Mouse (Mus musculus) kidney, adult 2 months (tissue): Measurements from ENCODE around the gene Rhbdf1. TPM values are rescaled to one million over a fixed set of nuclear protein-coding genes. Genes with fewer than 3 reads are reported as not detected.
"Not testable (repeated sequence)": the region's sequence is repeated elsewhere in the genome, so short reads cannot be mapped to it uniquely, and the experiment has no call there.

Experiments used
- DNase-seq: peaks from one replicate; pipeline ENCODE4 v3.0.0; 2021
- H3K27ac ChIP-seq: fragments of 200-500 bp; 2 replicates; pipeline ENCODE4 v1.5.1; 2012; ENCODE audit warnings: low read depth, low read length, control low read depth, inconsistent platforms; ENCODE audit not compliant: insufficient read depth
- H3K27me3 ChIP-seq: fragments of 200-500 bp; replicated peaks from 2 replicates; pipeline ENCODE4 v1.6.1; 2012; ENCODE audit warnings: mild to moderate bottlenecking, moderate library complexity, low read length, inconsistent platforms; ENCODE audit not compliant: control insufficient read depth, insufficient read depth
- H3K36me3 ChIP-seq: fragments of 200-500 bp; 2 replicates; pipeline ENCODE4 v1.6.1; 2012; ENCODE audit warnings: mild to moderate bottlenecking, moderate library complexity, low read length, inconsistent platforms; ENCODE audit not compliant: control insufficient read depth, insufficient read depth
- H3K4me1 ChIP-seq: fragments of 200-500 bp; 2 replicates; pipeline ENCODE4 v1.6.1; 2011; ENCODE audit warnings: low read length; ENCODE audit not compliant: control insufficient read depth, insufficient read depth
- H3K4me3 ChIP-seq: fragments of 200-500 bp; 2 replicates; pipeline ENCODE4 v1.5.1; 2011; ENCODE audit warnings: mild to moderate bottlenecking, low read depth, low read length, control low read depth; ENCODE audit not compliant: insufficient read depth
- CTCF ChIP-seq: fragments of 200-500 bp; conservative IDR thresholded peaks from 2 replicates; pipeline ENCODE4 v1.5.1; 2011; ENCODE audit warnings: low read depth, mild to moderate bottlenecking, control low read depth, low read length, moderate library complexity, mixed read lengths; ENCODE audit not compliant: insufficient read depth, insufficient read length
- POLR2A ChIP-seq: fragments of 200-500 bp; IDR thresholded peaks from one replicate; pipeline ENCODE4 v1.6.1; 2011; ENCODE audit warnings: low read depth, low read length, control low read depth
- WGBS: fragments of 180-500 bp; shearing (Covaris S2); methylation state at CpG from one replicate; pipeline ENCODE4 v1.1.7; 2018; 5-methylcytosine and 5-hydroxymethylcytosine counted together
- polyA plus RNA-seq: library from polyadenylated mRNA; depleted of rRNA; stranded (reverse); fragments of >200 nt; gene quantifications from 2 replicates; pipeline ENCODE4 v1.2.3, GENCODE M21; 2012

Gene Rhbdf1
- polyA plus RNA-seq, 1 experiment = 81.7 TPM

- Histone ChIP-seq H3K4me3 (no peak overlapping the region), H3K27ac (no peak overlapping the region), H3K27me3 (no peaks in the 10 kb centered on the region), H3K4me1 (no peaks in the 10 kb centered on the region), H3K36me3 (no peaks in the 10 kb centered on the region)
- TF ChIP-seq POLR2A (no peak), CTCF (no peak)
- 74% methylated on average over 11 of the region's 11 CpGs for WGBS
- no peak for DNase-seq
These were observed 20.0 kb downstream of the Rhbdf1 start for GRCm38 (mm10) chr11:32201922-32202685.

GRCm38 (mm10) chr11:32200992-32201391 is 21.1 kb downstream of the Rhbdf1 start:
- whole genome bisulfite sequencing = 54% methylated on average over 1 of the region's 1 CpGs
- H3K27ac ChIP-seq, DNase-seq, H3K27me3 ChIP-seq, H3K4me3 ChIP-seq, H3K36me3 ChIP-seq, H3K4me1 ChIP-seq: not testable (repeated sequence)

GRCm38 (mm10) chr11:32200075-32200601 is 22.0 kb downstream of the Rhbdf1 start, which contains the start of gene Il9r:
Gene Il9r, minus strand, starts transcription at chr11:32200279.
- WGBS = 59% methylated on average over 10 of the region's 10 CpGs
- no peaks in the 10 kb centered on the region for H3K4me1 ChIP-seq
- no peak within 1 kb of the TSS for H3K4me3 ChIP-seq
- H3K27ac ChIP-seq = no peak within 1 kb of the TSS
- no peak for DNase-seq
- H3K36me3 ChIP-seq = no peaks in the 10 kb centered on the region
- TF ChIP-seq CTCF = no peak
- H3K27me3 ChIP-seq = no peaks in the 10 kb centered on the region

GRCm38 (mm10) chr11:32199230-32199629 is 22.9 kb downstream of the Rhbdf1 start:
- no peaks in the 10 kb centered on the region for H3K36me3 ChIP-seq
- no peaks in the 10 kb centered on the region for H3K4me1 ChIP-seq
- 60% methylated on average over 6 of the region's 6 CpGs for WGBS
- TF ChIP-seq POLR2A (no peak), CTCF (no peak)
- no peaks in the 10 kb centered on the region for H3K27me3 ChIP-seq
- DNase-seq = no peak
- no peak overlapping the region for H3K27ac ChIP-seq
- no peak overlapping the region for H3K4me3 ChIP-seq

- H3K4me3 ChIP-seq = no peak overlapping the region
- H3K27ac ChIP-seq = no peak overlapping the region
- DNase-seq = no peak
- no peaks in the 10 kb centered on the region for H3K4me1 ChIP-seq
- no peaks in the 10 kb centered on the region for H3K36me3 ChIP-seq
- TF ChIP-seq POLR2A (no peak), CTCF (no peak)
- no peaks in the 10 kb centered on the region for H3K27me3 ChIP-seq
- WGBS = 78% methylated on average over 14 of the region's 14 CpGs
These were observed 23.7 kb downstream of the Rhbdf1 start for GRCm38 (mm10) chr11:32198256-32198955.

GRCm38 (mm10) chr11:32197766-32198165 is 24.3 kb downstream of the Rhbdf1 start:
- TF ChIP-seq POLR2A (no peak), CTCF (no peak)
- no peak overlapping the region for H3K27ac ChIP-seq
- H3K36me3 ChIP-seq = no peaks in the 10 kb centered on the region
- H3K4me1 ChIP-seq = no peaks in the 10 kb centered on the region
- H3K27me3 ChIP-seq = no peaks in the 10 kb centered on the region
- H3K4me3 ChIP-seq = no peak overlapping the region
- DNase-seq = no peak
- WGBS = 57% methylated on average over 3 of the region's 3 CpGs

GRCm38 (mm10) chr11:32196727-32197126 is 25.4 kb downstream of the Rhbdf1 start:
- Histone ChIP-seq H3K27me3 (no peaks in the 10 kb centered on the region), H3K4me1 (no peaks in the 10 kb centered on the region), H3K36me3 (no peaks in the 10 kb centered on the region), H3K4me3 (no peak overlapping the region), H3K27ac (no peak overlapping the region)
- no peak for TF ChIP-seq POLR2A
- no peak for TF ChIP-seq CTCF
- 49% methylated on average over 6 of the region's 6 CpGs for WGBS
- no peak for DNase-seq
